Mouse (Mus musculus): Measurements from ENCODE around the gene Olfr1532-ps1. TPM values are rescaled to one million over a fixed set of nuclear protein-coding genes. Genes with fewer than 3 reads are reported as not detected.
"Not testable (repeated sequence)": the region's sequence is repeated elsewhere in the genome, so short reads cannot be mapped to it uniquely, and the experiment has no call there.

The Olfr1532-ps1 gene
- total RNA-seq (2021): not detected
- long read RNA-seq, experiment 1: 0 reads
- long read RNA-seq, experiment 2: 0 reads

DNA sequence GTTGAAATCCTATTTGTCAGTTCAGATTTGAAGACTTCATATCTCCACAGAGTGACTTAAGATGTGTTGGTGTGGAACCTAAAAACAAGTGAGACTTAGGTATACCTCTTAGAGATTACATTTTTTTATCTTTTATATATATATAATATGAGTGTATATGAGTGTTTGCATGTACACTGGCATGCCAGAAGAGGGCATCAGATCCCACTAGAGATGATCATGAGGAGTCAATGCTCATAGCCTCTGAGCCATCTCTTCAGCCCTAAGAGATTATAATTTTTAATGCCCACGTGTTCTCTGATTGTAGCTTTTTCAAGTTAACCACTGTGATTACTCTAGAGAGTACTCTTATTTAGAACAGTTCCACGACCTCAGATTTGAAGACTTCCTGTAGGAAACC lies at the start of gene Olfr1532-ps1:
Olfr1532-ps1 (plus strand) TSS at position 326 of the 400 bp plus-strand sequence.
- no peak for DNase-seq

DNA sequence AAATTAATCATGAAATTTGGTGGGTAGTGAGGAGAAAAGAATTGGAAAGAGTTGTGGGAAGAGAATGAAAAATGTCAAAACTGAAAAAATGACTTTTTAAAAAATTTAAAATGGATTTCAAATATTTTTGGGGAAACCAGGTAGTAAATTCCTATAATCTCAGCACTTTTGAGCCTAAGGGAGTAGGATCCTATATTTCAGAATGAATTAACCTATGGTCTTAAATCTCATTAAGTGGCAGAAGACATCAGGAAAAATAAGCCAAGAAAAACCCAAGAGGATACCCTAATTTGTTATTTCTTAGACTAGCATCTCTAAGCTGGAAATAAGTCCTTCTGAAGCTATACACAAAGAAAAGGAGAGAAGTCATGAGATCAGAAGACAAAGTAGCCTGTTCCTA lies 44.9 kb upstream of the Olfr1532-ps1 start, which contains the start of gene Olfr704:
Olfr704 (plus strand) TSS at position 301 of the 400 bp plus-strand sequence.
- DNase-seq: no peak

GRCm38 (mm10) chr7:106876791-106877190 lies 31.0 kb upstream of the Olfr1532-ps1 start, which contains the start of gene Olfr705:
Gene Olfr705 (minus strand): TSS chr7:106876891.
- DNase-seq: no peak

- no peak for DNase-seq
These were observed 19.7 kb upstream of the Olfr1532-ps1 start, which contains the start of gene Olfr706 for GRCm38 (mm10) chr7:106888062-106888461. Gene Olfr706 (minus strand): TSS chr7:106888162.

GRCm38 (mm10) chr7:106901141-106901540 lies 6.7 kb upstream of the Olfr1532-ps1 start, which contains the start of gene Olfr707:
Gene Olfr707 (minus strand): TSS chr7:106901241.
- not testable (repeated sequence) for DNase-seq

DNA sequence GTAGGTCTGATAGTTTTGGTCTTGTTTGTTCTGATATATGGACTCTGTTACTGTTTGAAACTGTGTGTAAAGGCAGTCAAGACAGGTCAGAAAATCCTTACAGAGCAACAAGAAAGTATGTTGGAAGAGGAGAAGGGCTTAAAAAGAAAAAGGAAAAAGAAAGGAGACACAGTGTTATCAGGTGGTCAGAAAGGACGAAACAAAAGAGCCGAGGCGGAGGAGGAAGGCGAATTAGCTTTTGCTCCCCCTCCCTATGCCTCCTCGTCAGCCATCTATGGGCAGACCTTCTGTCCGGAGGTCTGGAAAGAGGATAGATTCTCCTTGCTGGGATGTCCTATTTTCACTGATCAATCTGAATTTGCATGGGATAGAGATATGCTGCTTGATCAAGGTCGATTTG lies 13.2 kb downstream of the Olfr1532-ps1 start:
- DNase-seq: not testable (repeated sequence)

DNA sequence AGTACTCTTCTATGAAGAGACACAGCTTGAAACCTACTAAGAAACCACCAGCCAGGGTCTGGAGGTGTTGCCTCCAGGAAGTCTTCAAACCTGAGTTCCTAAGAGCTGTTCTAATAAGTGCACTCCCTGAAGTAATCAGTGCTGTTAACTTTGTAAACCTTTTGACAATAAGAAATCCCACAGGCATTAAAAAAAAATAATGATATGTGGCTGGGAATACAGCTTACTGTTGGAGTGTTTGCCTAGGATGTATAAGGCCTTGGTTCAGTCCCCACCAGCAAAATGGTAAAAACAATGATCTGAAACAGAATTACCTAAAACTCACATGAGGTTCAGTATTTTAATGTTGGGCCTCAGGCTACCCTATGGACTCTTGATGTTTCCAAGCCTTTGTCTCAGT lies 24.3 kb downstream of the Olfr1532-ps1 start, which contains the start of gene Olfr709-ps1:
Olfr709-ps1 (minus strand) TSS at position 101 of the 400 bp plus-strand sequence.
- no peak for DNase-seq

GRCm38 (mm10) chr7:106948212-106948611 lies 40.4 kb downstream of the Olfr1532-ps1 start, which contains the start of gene Olfr710:
Gene Olfr710 (minus strand): TSS chr7:106948312.
- no peak for DNase-seq

DNA sequence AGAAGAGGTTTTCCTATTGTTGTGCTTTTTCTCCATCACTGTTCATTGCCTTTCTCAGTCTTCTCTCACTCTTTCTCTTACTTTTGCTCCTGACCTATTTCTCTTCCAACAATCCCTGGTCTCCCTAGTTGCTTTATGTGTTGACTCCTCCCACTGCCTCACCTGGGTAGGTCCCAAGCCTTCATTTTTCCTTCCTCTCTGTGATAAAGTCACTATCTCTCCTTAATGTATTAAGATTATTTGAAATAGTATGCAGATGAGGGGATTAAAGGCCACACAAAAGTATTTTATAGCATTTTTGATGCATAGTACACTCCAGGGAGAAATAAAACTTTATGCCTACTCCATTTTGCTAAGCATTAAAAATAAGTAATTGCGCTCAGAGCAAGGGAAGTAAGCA lies 56.0 kb downstream of the Olfr1532-ps1 start, which contains the start of gene Olfr6:
Olfr6 (minus strand) TSS at position 101 of the 400 bp plus-strand sequence.
- DNase-seq: no peak

Other genes with a start within 250 kb of the Olfr1532-ps1 start
- not detected for gene Olfr693, start 227.4 kb upstream of the Olfr1532-ps1 start, total RNA-seq (2021)
- not detected for gene Olfr694, start 216.2 kb upstream of the Olfr1532-ps1 start, total RNA-seq (2021)
- not detected for gene Olfr695, start 191.6 kb upstream of the Olfr1532-ps1 start, total RNA-seq (2021)
- gene Olfr697, start 165.6 kb upstream of the Olfr1532-ps1 start, total RNA-seq (2021): not detected
- gene Olfr698, start 152.6 kb upstream of the Olfr1532-ps1 start, total RNA-seq (2021): not detected
- not detected for gene Olfr699, start 114.8 kb upstream of the Olfr1532-ps1 start, total RNA-seq (2021)
- not detected for gene Olfr700, start 99.2 kb upstream of the Olfr1532-ps1 start, total RNA-seq (2021)
- not detected for gene Olfr701, start 93.9 kb upstream of the Olfr1532-ps1 start, total RNA-seq (2021)
- not detected for gene Olfr702, start 74.1 kb upstream of the Olfr1532-ps1 start, total RNA-seq (2021)
- not detected for gene Olfr703, start 64.6 kb upstream of the Olfr1532-ps1 start, total RNA-seq (2021)
- gene Olfr704, start 44.8 kb upstream of the Olfr1532-ps1 start, total RNA-seq (2021): not detected
- gene Olfr705, start 31.1 kb upstream of the Olfr1532-ps1 start, total RNA-seq (2021): not detected
- gene Olfr706, start 19.8 kb upstream of the Olfr1532-ps1 start, total RNA-seq (2021): not detected
- not detected for gene Olfr707, start 6.8 kb upstream of the Olfr1532-ps1 start, total RNA-seq (2021)
- gene Olfr709-ps1, start 24.2 kb downstream of the Olfr1532-ps1 start, total RNA-seq (2021): not detected
- gene Olfr710, start 40.3 kb downstream of the Olfr1532-ps1 start, total RNA-seq (2021): not detected
- gene Olfr6, start 55.9 kb downstream of the Olfr1532-ps1 start, total RNA-seq (2021): not detected
- not detected for gene Olfr711, start 67.5 kb downstream of the Olfr1532-ps1 start, total RNA-seq (2021)
- gene Olfr2, start 98.1 kb downstream of the Olfr1532-ps1 start, total RNA-seq (2021): not detected
- gene Olfr713, start 123.2 kb downstream of the Olfr1532-ps1 start, total RNA-seq (2021): not detected
- not detected for gene Olfr714, start 163.0 kb downstream of the Olfr1532-ps1 start, total RNA-seq (2021)
- not detected for gene Olfr17, start 185.2 kb downstream of the Olfr1532-ps1 start, total RNA-seq (2021)
- not detected for gene Olfr715b, start 202.4 kb downstream of the Olfr1532-ps1 start, total RNA-seq (2021)
- not detected for gene Olfr715, start 223.1 kb downstream of the Olfr1532-ps1 start, total RNA-seq (2021)
- gene Olfr716, start 230.3 kb downstream of the Olfr1532-ps1 start, total RNA-seq (2021): not detected